In genomic region chr4:63495915-63496278, GRCm38 (mm10) we compare ENCODE assay signal across 8 mouse cellular contexts. TPM values are rescaled to one million over a fixed set of nuclear protein-coding genes. Genes with fewer than 3 reads are reported as not detected.
DNase-seq lines count a peak whose midpoint lies in the region; ATAC-seq and TF ChIP-seq lines count a peak whose summit lies in the region.

TSS of gene Whrn (minus strand) at chr4:63495991.

- H3K4me2 ChIP-seq in hindbrain, embryonic 16.5 days (ENCODE audit: low read length), result peak within 1 kb of the TSS; percentile 93

- H3K9ac ChIP-seq in hindbrain, embryonic 16.5 days (ENCODE audit: low read depth, low read length), result peak within 1 kb of the TSS; percentile 72

- POLR2A ChIA-PET in Patski (lab: Charles Lee), result interaction anchor here (0.6 to 1.2 kb wide), 2 partner anchors 62 to 75 kb away, joined by 3 to 4 read pairs; partner anchors contain the start of gene Tmem268

- in situ Hi-C loops in Patski (cut with MboI; ENCODE audit: low pct_unique_long_range_greater_than_20kb), result loop anchor here (5.0 kb wide), 1 partner anchor 79 kb away; no protein-coding TSS in a partner anchor

- H3K4me3 ChIP-seq in hindbrain, embryonic 16.5 days (ENCODE audit: low read length), result peak within 1 kb of the TSS; percentile 77
- peak within 1 kb of the TSS; percentile 88 for H3K4me3 ChIP-seq in megakaryocyte, embryonic 14.5 days (replicated peaks)

- CTCF ChIA-PET in Patski (lab: Charles Lee), result no interaction called here

- peak; percentile 72 for ATAC-seq in Patski
- peak; percentile 77 for ATAC-seq in hindbrain, embryonic 16.5 days

- no peak for TF ChIP-seq CTCF in Patski (IDR thresholded peaks at IDR 0.05)

- H3K27ac ChIP-seq in hindbrain, embryonic 16.5 days (ENCODE audit: low read depth, low read length), result no peak within 1 kb of the TSS; the same call in 1 of the 2 replicates

- H3K4me1 ChIP-seq in hindbrain, embryonic 16.5 days (ENCODE audit: control insufficient read depth, insufficient read depth, low read depth, low read length), result peaks cover 22% of the 10 kb centered on the region
- peaks cover 22% of the 10 kb centered on the region for H3K4me1 ChIP-seq in megakaryocyte, embryonic 14.5 days

- 0% methylated on average over 32 of the region's 34 CpGs for WGBS in hindbrain, embryonic 16.5 days

- intact Hi-C loops in left cerebral cortex, postnatal 10 days (cut with DNase I), result loop anchor here (5.0 kb wide), 1 partner anchor 79 kb away; no protein-coding TSS in a partner anchor

- no peaks in the 10 kb centered on the region for H3K36me3 ChIP-seq in hindbrain, embryonic 16.5 days (ENCODE audit: control insufficient read depth, insufficient read depth, low read length)
- H3K36me3 ChIP-seq in megakaryocyte, embryonic 14.5 days (replicated peaks; ENCODE audit: low read length), result no peaks in the 10 kb centered on the region

- no peaks in the 10 kb centered on the region for H3K27me3 ChIP-seq in Patski
- 0 out of 2 replicates have a peak, but pooled peaks cover 2% of the 10 kb centered on the region for H3K27me3 ChIP-seq in hindbrain, embryonic 16.5 days (replicated peaks; ENCODE audit: control insufficient read depth, insufficient read depth, low read length)
- peaks cover 90% of the 10 kb centered on the region for H3K27me3 ChIP-seq in megakaryocyte, embryonic 14.5 days (replicated peaks)

- no peaks in the 10 kb centered on the region for H3K9me3 ChIP-seq in hindbrain, embryonic 16.5 days (ENCODE audit: control insufficient read depth, low read length)
- no peaks in the 10 kb centered on the region; the same call in 1 of the 2 replicates for H3K9me3 ChIP-seq in megakaryocyte, embryonic 14.5 days

- DNase-seq in Patski (ENCODE audit: low read depth, low spot score), result no peak
- DNase-seq in cerebellum, postnatal 14 days, result peak; percentile 61 to 65
- DNase-seq in gastrocnemius, adult 8-10 months (ENCODE audit: low spot score in 2 of 2), result peak; percentile 50 to 60
- DNase-seq in left cerebral cortex, postnatal 10 days (ENCODE audit: extremely low spot score in 1 of 2, low spot score in 2 of 2), result peak; percentile 43 to 88
- DNase-seq in right cerebral cortex, adult 2 months (ENCODE audit: low spot score in 2 of 2), result peak; percentile 47 to 55
- DNase-seq in urinary bladder, postnatal 14 days (ENCODE audit: low spot score), result peak; percentile 76

RNA-seq across cellular contexts. Expression of gene Whrn, which starts in this region (rescaled TPM):
- polyA plus RNA-seq in Patski (2021), result 31.0 TPM
- total RNA-seq in gastrocnemius, adult 8-10 months (2022), result 1 to 10 TPM; 2.5 to 4.4 (median 4.0) TPM
- 5.0 and 5.4 TPM in 2 replicates for polyA plus RNA-seq in hindbrain, embryonic 16.5 days (2015; fragmentation: Nextera tagmentation; extraction: Ambion mirVana)
- 10 to 100 TPM; 41.7 to 45.8 TPM for total RNA-seq in left cerebral cortex, postnatal 10 days (2021)
- 0.30 TPM in 1 of 2 replicates, not detected in the other for polyA plus RNA-seq in megakaryocyte, embryonic 14.5 days (2012; ENCODE audit: insufficient read depth, low replicate concordance)

Comparison
In these comparisons a context has a peak if more than half of its experiments do, and no peak if none do; other contexts are left out.
1. RNA of gene Whrn (total RNA-seq): 41.7 to 45.8 TPM in left cerebral cortex, postnatal 10 days; 2.5 to 4.4 TPM in gastrocnemius, adult 8-10 months; every median in the first group is over 4 times any median in the second.